Mouse (Mus musculus): ENCODE measurements at regions not wholly inside any gene's neighbourhood (a gene's known extent, or its start where the extent isn't known, plus 50 kb on each side); places are given as distances from the start of the nearest gene placed in this dataset.

GRCm38 (mm10) chr1:60639536-60639935 lies 72.6 kb upstream of the Raph1 start:
- TF ChIP-seq CTCF (conservative IDR thresholded peaks at IDR 0.05; ENCODE audit: insufficient read depth, insufficient read length, low read depth, low read length) = no peak
- no peak for TF ChIP-seq POLR2A (IDR thresholded peaks at IDR 0.05; ENCODE audit: low read depth, low read length)

All from kidney, adult 2 months (tissue).